Comparison of ENCODE assay signal across 10 mouse cellular contexts in the genomic region with DNA sequence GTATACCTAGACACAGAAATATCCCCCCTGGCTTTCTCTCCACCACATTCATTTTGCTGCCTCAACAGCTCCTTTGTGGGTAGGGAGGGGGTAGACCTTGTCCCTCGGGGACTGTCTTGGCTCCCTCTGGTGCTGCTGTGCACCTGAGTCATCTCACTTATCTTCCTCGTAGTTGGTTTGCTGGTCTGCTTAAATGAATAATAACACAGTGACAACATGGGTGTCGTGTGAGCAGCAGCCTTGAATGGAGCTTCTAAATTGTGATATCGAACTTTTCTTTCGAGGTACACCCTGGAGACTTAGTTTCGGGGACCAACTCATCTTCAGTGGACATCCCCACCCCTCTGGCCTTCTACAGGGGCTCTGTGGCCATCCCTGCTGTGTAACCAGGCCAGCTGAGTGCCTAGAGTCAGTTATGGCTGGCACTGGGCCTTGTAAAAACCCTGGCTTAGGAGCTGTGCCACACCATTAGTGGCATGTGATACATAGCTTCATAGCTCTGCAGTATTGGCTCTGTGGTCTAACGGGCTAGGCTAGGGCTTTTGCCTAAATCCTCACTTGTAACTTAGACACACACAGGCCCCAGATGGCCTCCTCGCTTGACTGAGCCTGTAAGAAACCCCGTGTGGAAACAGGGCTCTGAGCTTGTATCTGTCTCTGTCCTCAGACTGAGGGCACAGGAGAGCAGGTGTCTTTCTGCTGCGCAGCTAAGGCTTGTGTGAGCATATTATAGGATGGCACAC. TPM values are rescaled to one million over a fixed set of nuclear protein-coding genes. Genes with fewer than 3 reads are reported as not detected.
DNase-seq lines count a peak whose midpoint lies in the region; ATAC-seq and TF ChIP-seq lines count a peak whose summit lies in the region.
"Had no signal": no experiment of that assay in that cellular context is flagged by ENCODE, and none has a peak within 500 bp of the region (broad histone marks: within the 10 kb centered on the region; RNA-seq: fewer than 3 reads in every experiment).

No protein-coding gene starts in this region.

- ATAC-seq in liver, embryonic 13.5 days (ENCODE audit: low read depth): no peak
- no peak for ATAC-seq in liver, embryonic 11.5 days (replicated peaks; ENCODE audit: low FRiP score)
- no peak for ATAC-seq in forebrain, postnatal 0 days
- ATAC-seq in lung, postnatal 0 days: no peak

- H3K4me1 ChIP-seq in liver, embryonic 13.5 days (replicated peaks): peaks cover 94% of the 10 kb centered on the region
- H3K4me1 ChIP-seq in liver, embryonic 11.5 days (replicated peaks; ENCODE audit: control insufficient read depth, insufficient read depth, low read length): peaks cover 56% of the 10 kb centered on the region
- peaks cover 12% of the 10 kb centered on the region for H3K4me1 ChIP-seq in forebrain, postnatal 0 days (ENCODE audit: insufficient read depth)
- H3K4me1 ChIP-seq in lung, postnatal 0 days (ENCODE audit: insufficient read depth, low read depth, low read length): no peaks in the 10 kb centered on the region

- H3K36me3 ChIP-seq in liver, embryonic 13.5 days: 0 out of 2 replicates have a peak, but pooled peaks cover 8% of the 10 kb centered on the region
- H3K36me3 ChIP-seq in liver, embryonic 11.5 days (ENCODE audit: control insufficient read depth, insufficient read depth, low read length): no peaks in the 10 kb centered on the region; the same call in 1 of the 2 replicates
- H3K36me3 ChIP-seq in forebrain, postnatal 0 days (ENCODE audit: insufficient read depth): peaks cover 4% of the 10 kb centered on the region; the same call in 1 of the 2 replicates
- no peaks in the 10 kb centered on the region for H3K36me3 ChIP-seq in lung, postnatal 0 days (ENCODE audit: insufficient read depth, low read length)

- H3K9me3 ChIP-seq in liver, embryonic 13.5 days (replicated peaks): no peaks in the 10 kb centered on the region
- H3K9me3 ChIP-seq in liver, embryonic 11.5 days (ENCODE audit: control insufficient read depth, low read length): no peaks in the 10 kb centered on the region
- no peaks in the 10 kb centered on the region for H3K9me3 ChIP-seq in forebrain, postnatal 0 days (ENCODE audit: low read length)
- no peaks in the 10 kb centered on the region for H3K9me3 ChIP-seq in lung, postnatal 0 days (ENCODE audit: low read length)
- H3K9me3 ChIP-seq: megakaryocyte, embryonic 14.5 days had no signal

- no peak overlapping the region for H3K4me3 ChIP-seq in liver, embryonic 13.5 days (replicated peaks)
- no peak overlapping the region for H3K4me3 ChIP-seq in liver, embryonic 11.5 days (ENCODE audit: low read depth, low read length)
- H3K4me3 ChIP-seq in forebrain, postnatal 0 days (ENCODE audit: low read depth, low read length): no peak overlapping the region
- no peak overlapping the region for H3K4me3 ChIP-seq in lung, postnatal 0 days (ENCODE audit: low read depth, low read length)
- H3K4me3 ChIP-seq: erythroblast, embryonic 14.5 days; megakaryocyte, embryonic 14.5 days had no signal

- TF ChIP-seq EP300 in lung, postnatal 0 days (IDR thresholded peaks at IDR 0.05): no peak

- DNase-seq in liver, embryonic 13.5 days: no peak
- no peak for DNase-seq in liver, embryonic 11.5 days (ENCODE audit: low spot score)
- DNase-seq in cerebellum, adult 11-12 months: peak; percentile 90
- DNase-seq in forebrain, postnatal 0 days: no peak
- peak; percentile 82 for DNase-seq in thymus, postnatal 0 days (ENCODE audit: low spot score)
- DNase-seq in lung, postnatal 0 days (ENCODE audit: low spot score): no peak
- no peak for DNase-seq in kidney, adult 11 months
- DNase-seq: kidney, postnatal 4 days had no signal

- peak overlapping the region; percentile 98 for H3K27ac ChIP-seq in liver, embryonic 13.5 days
- no peak overlapping the region for H3K27ac ChIP-seq in liver, embryonic 11.5 days (ENCODE audit: low read depth, low read length)
- 0 out of 2 replicates have a peak overlapping the region, but pooled peaks have one; percentile 4 for H3K27ac ChIP-seq in forebrain, postnatal 0 days (ENCODE audit: low read depth, low read length)
- no peak overlapping the region for H3K27ac ChIP-seq in lung, postnatal 0 days (ENCODE audit: low read length)

- no peaks in the 10 kb centered on the region for H3K27me3 ChIP-seq in liver, embryonic 13.5 days
- no peaks in the 10 kb centered on the region for H3K27me3 ChIP-seq in liver, embryonic 11.5 days (replicated peaks; ENCODE audit: control insufficient read depth, insufficient read depth, low read length)
- H3K27me3 ChIP-seq in forebrain, postnatal 0 days (ENCODE audit: insufficient read depth, low read length): no peaks in the 10 kb centered on the region
- H3K27me3 ChIP-seq in lung, postnatal 0 days (replicated peaks; ENCODE audit: insufficient read depth, low read length): no peaks in the 10 kb centered on the region

- H3K4me2 ChIP-seq in liver, embryonic 13.5 days: no peak overlapping the region
- no peak overlapping the region for H3K4me2 ChIP-seq in liver, embryonic 11.5 days
- no peak overlapping the region for H3K4me2 ChIP-seq in forebrain, postnatal 0 days (ENCODE audit: low read depth)
- no peak overlapping the region for H3K4me2 ChIP-seq in lung, postnatal 0 days (replicated peaks; ENCODE audit: low read depth, low read length)

- H3K9ac ChIP-seq in liver, embryonic 13.5 days: peak overlapping the region; percentile 39
- no peak overlapping the region for H3K9ac ChIP-seq in liver, embryonic 11.5 days (ENCODE audit: low read depth, low read length)
- no peak overlapping the region for H3K9ac ChIP-seq in forebrain, postnatal 0 days
- no peak overlapping the region for H3K9ac ChIP-seq in lung, postnatal 0 days (replicated peaks; ENCODE audit: low read depth)

- no peak for TF ChIP-seq CTCF in forebrain, postnatal 0 days (IDR thresholded peaks at IDR 0.05; ENCODE audit: low read depth)
- no peak for TF ChIP-seq CTCF in lung, postnatal 0 days (IDR thresholded peaks at IDR 0.05)

- 73% methylated on average over 10 of the region's 10 CpGs for WGBS in liver, embryonic 13.5 days (ENCODE audit: insufficient replicate concordance)
- WGBS in liver, embryonic 11.5 days: 79% methylated on average over 10 of the region's 10 CpGs
- 64% methylated on average over 10 of the region's 10 CpGs for WGBS in forebrain, postnatal 0 days
- WGBS in lung, postnatal 0 days: 81% methylated on average over 10 of the region's 10 CpGs

RNA-seq across cellular contexts. Expression of a gene that starts 53.0 kb away (rescaled TPM):
- 6.8 and 7.0 TPM in 2 replicates for polyA plus RNA-seq in liver, embryonic 13.5 days (2015; fragmentation: Nextera tagmentation; extraction: Ambion mirVana)
- polyA plus RNA-seq in liver, embryonic 11.5 days (2014; fragmentation: Nextera tagmentation; extraction: Ambion mirVana): 12.6 and 13.9 TPM in 2 replicates
- total RNA-seq in forebrain, postnatal 0 days (2014; rRNA removed): 54.5 and 57.0 TPM in 2 replicates
- 24.8 and 28.8 TPM in 2 replicates for polyA plus RNA-seq in forebrain, postnatal 0 days (2015; fragmentation: Nextera tagmentation; extraction: Ambion mirVana)
- 14.8 TPM in 2 replicates for polyA plus RNA-seq in thymus, postnatal 0 days (2015; fragmentation: Nextera tagmentation; extraction: Ambion mirVana)
- polyA plus RNA-seq in lung, postnatal 0 days (2015; fragmentation: Nextera tagmentation; extraction: Ambion mirVana): 9.9 and 11.1 TPM in 2 replicates

Comparison
In these comparisons a context has a peak if more than half of its experiments do, and no peak if none do; other contexts are left out.
1. H3K27ac ChIP-seq: peak in liver, embryonic 13.5 days (single experiment) and forebrain, postnatal 0 days (single experiment); none in liver, embryonic 11.5 days (single experiment) and lung, postnatal 0 days (single experiment).
2. DNase-seq: peak in cerebellum, adult 11-12 months (single experiment) and thymus, postnatal 0 days (single experiment); none in liver, embryonic 13.5 days (single experiment), liver, embryonic 11.5 days (single experiment), forebrain, postnatal 0 days (single experiment), lung, postnatal 0 days (single experiment) and kidney, adult 11 months (single experiment).